ENCODE assay signal across 28 mouse cellular contexts in genomic region chr17:5857206-5857605, GRCm38 (mm10).
"Had no signal": no experiment of that assay in that cellular context is flagged by ENCODE, and none has a peak within 500 bp of the region (broad histone marks: within the 10 kb centered on the region; RNA-seq: fewer than 3 reads in every experiment).

No protein-coding gene starts in this region.

- H3K9me3 ChIP-seq: embryonic facial prominence, embryonic 12.5 days; embryonic facial prominence, embryonic 15.5 days; forebrain, embryonic 10.5 days; forebrain, embryonic 12.5 days; forebrain, embryonic 13.5 days; forebrain, embryonic 15.5 days had no signal

- DNase-seq: cerebellum, adult 18-20 months; cerebellum, adult 2 months; cerebellum, adult 8-10 months; cerebellum, adult 9-10 months; cerebellum, adult 9-11 months; cerebellum, postnatal 10 days; cerebellum, postnatal 14 days; cerebellum, postnatal 25 days; cerebellum, postnatal 36 days; embryo, embryonic 11 days; forebrain, postnatal 0 days; gastrocnemius, adult 2 months; gastrocnemius, postnatal 10 days; gastrocnemius, postnatal 14 days; gastrocnemius, postnatal 25 days; gastrocnemius, postnatal 36 days; heart, adult 18-20 months had no signal

- ATAC-seq: forebrain, embryonic 13.5 days; forebrain, embryonic 14.5 days; forebrain, embryonic 15.5 days; forebrain, embryonic 16.5 days; forebrain, postnatal 0 days had no signal

- H3K4me2 ChIP-seq: embryonic facial prominence, embryonic 12.5 days; embryonic facial prominence, embryonic 13.5 days; embryonic facial prominence, embryonic 15.5 days; forebrain, embryonic 12.5 days; forebrain, embryonic 13.5 days; forebrain, embryonic 15.5 days had no signal

- H3K9ac ChIP-seq: embryonic facial prominence, embryonic 12.5 days; embryonic facial prominence, embryonic 13.5 days; embryonic facial prominence, embryonic 15.5 days; forebrain, embryonic 12.5 days; forebrain, embryonic 13.5 days; forebrain, embryonic 15.5 days; forebrain, postnatal 0 days had no signal

- H3K4me1 ChIP-seq: embryonic facial prominence, embryonic 13.5 days; embryonic facial prominence, embryonic 15.5 days had no signal

- H3K4me3 ChIP-seq: embryonic facial prominence, embryonic 10.5 days; embryonic facial prominence, embryonic 12.5 days; embryonic facial prominence, embryonic 13.5 days; embryonic facial prominence, embryonic 15.5 days; erythroblast, embryonic 14.5 days; forebrain, embryonic 10.5 days; forebrain, embryonic 12.5 days; forebrain, embryonic 13.5 days; forebrain, embryonic 15.5 days; gastrocnemius, adult 2 months had no signal

- H3K36me3 ChIP-seq: forebrain, embryonic 12.5 days; forebrain, embryonic 15.5 days had no signal

- H3K27ac ChIP-seq: embryonic facial prominence, embryonic 10.5 days; embryonic facial prominence, embryonic 12.5 days; embryonic facial prominence, embryonic 13.5 days; embryonic facial prominence, embryonic 15.5 days; forebrain, embryonic 10.5 days; forebrain, embryonic 12.5 days; forebrain, embryonic 13.5 days; forebrain, embryonic 15.5 days; gastrocnemius, adult 2 months had no signal

- H3K27me3 ChIP-seq: embryonic facial prominence, embryonic 12.5 days; embryonic facial prominence, embryonic 13.5 days; embryonic facial prominence, embryonic 15.5 days; forebrain, embryonic 12.5 days; forebrain, embryonic 13.5 days; forebrain, embryonic 15.5 days had no signal
